Mouse (Mus musculus) kidney, adult 2 months (tissue): Measurements from ENCODE around the gene Exoc3l. TPM values are rescaled to one million over a fixed set of nuclear protein-coding genes. Genes with fewer than 3 reads are reported as not detected.
A peak's percentile ranks its signal among the peaks of the same experiment; 100 is the strongest.

ENCODE experiments used
- DNase-seq: peaks from one replicate; pipeline ENCODE4 v3.0.0; 2021
- H3K27ac ChIP-seq: fragments of 200-500 bp; 2 replicates; pipeline ENCODE4 v1.5.1; 2012; ENCODE audit warnings: low read depth, low read length, control low read depth, inconsistent platforms; ENCODE audit not compliant: insufficient read depth
- H3K27me3 ChIP-seq: fragments of 200-500 bp; replicated peaks from 2 replicates; pipeline ENCODE4 v1.6.1; 2012; ENCODE audit warnings: mild to moderate bottlenecking, moderate library complexity, low read length, inconsistent platforms; ENCODE audit not compliant: control insufficient read depth, insufficient read depth
- H3K36me3 ChIP-seq: fragments of 200-500 bp; 2 replicates; pipeline ENCODE4 v1.6.1; 2012; ENCODE audit warnings: mild to moderate bottlenecking, moderate library complexity, low read length, inconsistent platforms; ENCODE audit not compliant: control insufficient read depth, insufficient read depth
- H3K4me1 ChIP-seq: fragments of 200-500 bp; 2 replicates; pipeline ENCODE4 v1.6.1; 2011; ENCODE audit warnings: low read length; ENCODE audit not compliant: control insufficient read depth, insufficient read depth
- H3K4me3 ChIP-seq: fragments of 200-500 bp; 2 replicates; pipeline ENCODE4 v1.5.1; 2011; ENCODE audit warnings: mild to moderate bottlenecking, low read depth, low read length, control low read depth; ENCODE audit not compliant: insufficient read depth
- CTCF ChIP-seq: fragments of 200-500 bp; conservative IDR thresholded peaks from 2 replicates; pipeline ENCODE4 v1.5.1; 2011; ENCODE audit warnings: low read depth, mild to moderate bottlenecking, control low read depth, low read length, moderate library complexity, mixed read lengths; ENCODE audit not compliant: insufficient read depth, insufficient read length
- POLR2A ChIP-seq: fragments of 200-500 bp; IDR thresholded peaks from one replicate; pipeline ENCODE4 v1.6.1; 2011; ENCODE audit warnings: low read depth, low read length, control low read depth
- WGBS: fragments of 180-500 bp; shearing (Covaris S2); methylation state at CpG from one replicate; pipeline ENCODE4 v1.1.7; 2018; 5-methylcytosine and 5-hydroxymethylcytosine counted together
- polyA plus RNA-seq: library from polyadenylated mRNA; depleted of rRNA; stranded (reverse); fragments of >200 nt; gene quantifications from 2 replicates; pipeline ENCODE4 v1.2.3, GENCODE M21; 2012

The Exoc3l gene
- polyA plus RNA-seq, 1 experiment: 11.7 TPM

- Histone ChIP-seq H3K27ac (no peak overlapping the region), H3K27me3 (no peaks in the 10 kb centered on the region), H3K4me1 (0 out of 2 replicates have a peak, but pooled peaks cover 2% of the 10 kb centered on the region), H3K36me3 (no peaks in the 10 kb centered on the region), H3K4me3 (no peak overlapping the region)
- TF ChIP-seq CTCF (no peak), POLR2A (no peak)
- DNase-seq: no peak
- 85% methylated on average over 1 of the region's 1 CpGs for WGBS
Measured at GRCm38 (mm10) chr8:105311718-105312117, 15.8 kb upstream of the Exoc3l start.

- no peak overlapping the region for H3K27ac ChIP-seq
- peaks cover 9% of the 10 kb centered on the region; the same call in 1 of the 2 replicates for H3K4me1 ChIP-seq
- H3K4me3 ChIP-seq: no peak overlapping the region
- TF ChIP-seq CTCF (no peak), POLR2A (no peak)
- H3K36me3 ChIP-seq: no peaks in the 10 kb centered on the region
- WGBS: 74% methylated on average over 8 of the region's 8 CpGs
- no peaks in the 10 kb centered on the region for H3K27me3 ChIP-seq
- no peak for DNase-seq
Measured at GRCm38 (mm10) chr8:105310118-105310517, 14.2 kb upstream of the Exoc3l start.

GRCm38 (mm10) chr8:105309142-105309847 lies 13.4 kb upstream of the Exoc3l start:
- 75% methylated on average over 15 of the region's 15 CpGs for WGBS
- Histone ChIP-seq H3K4me3 (no peak overlapping the region), H3K36me3 (no peaks in the 10 kb centered on the region), H3K27ac (no peak overlapping the region), H3K4me1 (peaks cover 9% of the 10 kb centered on the region; the same call in 1 of the 2 replicates), H3K27me3 (no peaks in the 10 kb centered on the region)
- DNase-seq: no peak
- no peak for TF ChIP-seq CTCF
- TF ChIP-seq POLR2A: no peak

- Histone ChIP-seq H3K36me3 (no peaks in the 10 kb centered on the region), H3K27ac (no peak overlapping the region), H3K4me3 (no peak overlapping the region), H3K27me3 (no peaks in the 10 kb centered on the region), H3K4me1 (peaks cover 9% of the 10 kb centered on the region; the same call in 1 of the 2 replicates)
- TF ChIP-seq CTCF: no peak
- TF ChIP-seq POLR2A: no peak
- no peak for DNase-seq
- WGBS: 95% methylated on average over 10 of the region's 10 CpGs
Measured at GRCm38 (mm10) chr8:105308428-105308827, 12.5 kb upstream of the Exoc3l start.

GRCm38 (mm10) chr8:105307670-105308069 lies 11.8 kb upstream of the Exoc3l start:
- no peak for DNase-seq
- H3K4me3 ChIP-seq: no peak overlapping the region
- H3K36me3 ChIP-seq: no peaks in the 10 kb centered on the region
- H3K27me3 ChIP-seq: no peaks in the 10 kb centered on the region
- no peak overlapping the region for H3K27ac ChIP-seq
- H3K4me1 ChIP-seq: peaks cover 9% of the 10 kb centered on the region; the same call in 1 of the 2 replicates
- TF ChIP-seq CTCF (no peak), POLR2A (no peak)
- 82% methylated on average over 13 of the region's 13 CpGs for WGBS

- H3K27me3 ChIP-seq: no peaks in the 10 kb centered on the region
- no peak for TF ChIP-seq POLR2A
- no peak for TF ChIP-seq CTCF
- peak overlapping the region; percentile 66 for H3K4me3 ChIP-seq
- H3K36me3 ChIP-seq: no peaks in the 10 kb centered on the region; the same call in 1 of the 2 replicates
- H3K4me1 ChIP-seq: peaks cover 9% of the 10 kb centered on the region; the same call in 1 of the 2 replicates
- 24% methylated on average over 5 of the region's 5 CpGs for WGBS
- DNase-seq: no peak
- no peak overlapping the region for H3K27ac ChIP-seq
Measured at GRCm38 (mm10) chr8:105306146-105306691, 10.3 kb upstream of the Exoc3l start.
